Mouse (Mus musculus) kidney, adult 9 months (tissue): ENCODE data around the gene Atp8b3.

Experiments used
- DNase-seq: peaks from one replicate; pipeline ENCODE4 v3.0.0; 2022

Atp8b3 gene

GRCm38 (mm10) chr10:80538710-80539394 lies at the start of gene Atp8b3:
TSS of gene Atp8b3 (minus strand) at chr10:80539124.
- DNase-seq: peak; percentile 90

DNA sequence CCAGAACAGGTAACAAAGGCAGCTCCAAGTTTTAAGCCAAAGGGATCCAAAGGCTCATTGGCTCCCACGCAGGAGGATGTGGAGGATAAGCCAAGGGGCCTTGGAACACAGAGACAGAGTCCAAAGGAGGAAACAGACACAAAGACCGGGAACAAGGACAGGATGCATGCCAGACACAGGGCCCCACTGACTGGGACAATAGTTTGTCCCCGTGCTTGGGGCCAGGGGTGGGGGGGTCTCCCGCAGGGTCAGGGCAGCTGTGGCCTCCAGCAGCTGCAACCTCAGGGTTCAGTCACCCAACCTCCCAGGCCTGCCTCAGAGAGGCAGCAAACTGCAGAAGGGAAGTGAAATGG lies 48.4 kb upstream of the Atp8b3 start:
- peak; percentile 69 for DNase-seq

DNA sequence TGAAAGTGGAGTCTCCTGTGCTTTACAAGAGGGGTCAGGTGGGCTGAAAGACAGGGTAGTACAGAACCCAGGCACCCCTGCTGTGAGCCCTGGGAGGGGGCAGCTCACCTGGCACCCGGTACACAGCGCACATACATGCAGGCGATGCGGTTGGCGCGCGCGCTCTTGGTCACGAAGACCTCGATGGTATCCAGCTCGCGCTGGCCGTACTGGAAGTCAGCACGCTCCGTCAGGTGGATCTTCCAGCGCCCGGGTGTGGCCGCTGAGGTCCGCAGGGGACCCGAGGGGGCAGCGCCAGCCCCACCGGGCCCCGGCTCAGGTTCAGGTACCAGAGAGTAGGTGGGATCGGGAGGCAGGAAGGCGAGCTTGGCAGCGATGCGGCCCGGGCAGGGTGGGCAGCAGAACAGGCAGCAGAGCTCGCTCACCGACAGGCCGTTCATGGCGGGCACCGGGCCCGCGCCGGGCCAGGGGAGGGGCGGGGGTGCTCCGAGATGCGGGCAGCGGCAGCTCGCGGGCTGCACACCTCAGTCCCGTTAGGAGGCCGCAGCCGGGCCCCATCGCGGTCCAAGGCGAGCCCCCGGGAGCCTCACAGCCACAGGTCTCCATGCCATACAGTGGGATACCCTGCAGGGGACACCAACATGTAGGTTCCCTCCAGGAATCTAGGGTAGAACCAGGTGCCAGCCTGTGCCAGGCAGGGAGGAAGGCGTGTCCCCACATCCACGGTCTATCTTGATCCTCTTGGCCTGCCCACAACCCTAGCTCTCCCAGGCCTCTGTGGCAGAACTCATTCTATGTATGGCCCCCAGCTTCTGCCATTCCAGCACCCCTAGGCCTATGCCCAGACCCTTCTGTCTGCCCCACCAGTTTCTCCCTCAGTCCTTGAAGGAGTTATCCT lies 47.7 kb upstream of the Atp8b3 start:
- DNase-seq: no peak

- no peak for DNase-seq
Observed at GRCm38 (mm10) chr10:80585581-80585980, 46.7 kb upstream of the Atp8b3 start.

DNA sequence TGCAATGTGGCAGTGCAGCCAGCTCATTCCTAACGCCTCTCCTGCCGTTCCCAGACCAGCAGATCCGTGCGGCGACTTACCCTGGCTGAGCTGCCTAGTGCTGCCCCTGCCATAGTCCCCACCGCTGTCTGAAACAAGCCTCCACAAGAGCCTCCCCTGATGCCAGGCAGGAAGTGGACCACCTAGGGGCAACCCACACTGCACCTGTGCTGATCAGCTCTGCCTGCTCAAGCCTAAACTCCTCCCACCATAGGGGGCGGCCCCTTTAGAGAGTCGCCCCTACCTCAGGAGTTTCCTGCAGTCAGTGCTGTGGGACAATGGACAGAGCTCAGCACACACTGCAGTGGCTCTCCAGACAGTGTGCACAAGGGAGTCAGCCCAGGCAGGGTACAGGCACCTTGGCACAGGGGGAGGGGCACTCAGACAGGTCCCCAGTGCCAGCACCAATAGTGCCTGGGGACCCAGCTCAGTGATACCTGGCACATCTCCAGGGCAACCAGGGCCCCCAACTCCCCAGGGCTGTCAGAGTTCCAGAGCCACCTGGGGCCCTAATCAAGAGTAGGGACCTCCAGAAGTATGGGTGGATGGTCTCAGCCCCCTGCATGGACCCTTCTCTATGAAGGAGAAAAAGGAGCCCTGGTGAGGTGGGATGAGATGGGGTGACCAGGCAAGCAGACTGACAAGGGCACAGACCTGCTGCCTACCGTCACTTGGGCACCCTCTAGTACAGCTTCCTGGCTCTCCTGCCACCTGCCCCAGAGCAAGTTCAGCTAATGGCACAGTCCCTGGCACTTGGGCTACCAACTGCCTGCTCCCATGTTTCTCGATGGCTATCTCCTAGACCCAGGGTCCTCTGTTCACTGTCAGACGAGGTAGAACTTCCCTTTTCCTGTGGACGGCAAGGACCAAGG lies 46.0 kb upstream of the Atp8b3 start:
- DNase-seq: no peak

GRCm38 (mm10) chr10:80584045-80584488 lies 45.1 kb upstream of the Atp8b3 start:
- DNase-seq: peak; percentile 86

GRCm38 (mm10) chr10:80583047-80583446 lies 44.1 kb upstream of the Atp8b3 start:
- no peak for DNase-seq

GRCm38 (mm10) chr10:80578911-80579310 lies 40.0 kb upstream of the Atp8b3 start:
- DNase-seq: peak; percentile 81

- DNase-seq: peak; percentile 89
Observed at GRCm38 (mm10) chr10:80578131-80578750, 39.3 kb upstream of the Atp8b3 start.

DNA sequence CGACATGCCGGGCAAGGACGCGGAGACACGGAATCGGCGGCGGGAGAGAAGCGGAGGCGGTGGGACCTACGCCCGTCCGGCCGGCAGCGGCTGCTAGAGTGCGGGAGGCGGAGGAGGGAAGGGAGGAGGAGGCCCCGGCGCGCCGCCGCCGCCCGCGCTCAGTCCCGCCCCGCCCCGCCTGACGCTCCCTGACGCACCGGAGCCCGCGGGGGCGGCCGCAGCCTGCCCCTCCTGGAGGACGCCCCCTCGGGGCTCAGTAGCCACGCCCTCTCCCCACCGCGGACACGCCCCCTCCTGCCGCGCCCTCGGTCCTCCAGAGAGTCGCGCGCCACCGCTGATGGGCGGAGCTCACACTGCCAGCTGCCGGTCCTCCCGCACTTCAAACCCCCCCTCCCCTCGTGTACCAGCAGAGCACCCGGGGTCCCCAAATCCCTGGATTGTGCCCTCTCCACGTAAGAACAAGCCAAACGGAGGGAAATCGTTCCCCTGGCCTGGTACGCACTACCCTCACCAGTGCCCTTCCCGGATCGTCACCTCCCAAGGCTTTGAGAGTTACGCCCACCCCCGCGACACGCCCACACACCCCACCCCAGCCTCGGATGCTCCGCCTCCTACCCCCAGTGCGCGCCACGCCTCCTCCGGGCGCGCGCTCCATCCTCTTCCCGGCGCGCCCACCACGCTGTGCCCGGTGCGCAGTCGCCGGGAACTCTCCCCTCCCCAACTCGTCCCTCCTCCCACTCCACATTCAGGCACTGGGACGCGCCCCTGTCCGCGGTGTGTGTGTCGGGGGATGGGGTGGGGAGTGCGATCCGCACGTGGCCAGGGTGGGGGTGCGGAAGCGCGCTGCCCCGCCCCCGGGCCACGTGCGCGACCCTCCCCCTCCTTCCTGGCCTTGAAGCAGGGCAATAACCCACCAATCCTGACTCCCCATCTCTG lies 38.5 kb upstream of the Atp8b3 start, which contains the start of gene Klf16:
Klf16 (minus strand) TSS at position 127 of the 936 bp plus-strand sequence.
- peak; percentile 99 for DNase-seq

DNA sequence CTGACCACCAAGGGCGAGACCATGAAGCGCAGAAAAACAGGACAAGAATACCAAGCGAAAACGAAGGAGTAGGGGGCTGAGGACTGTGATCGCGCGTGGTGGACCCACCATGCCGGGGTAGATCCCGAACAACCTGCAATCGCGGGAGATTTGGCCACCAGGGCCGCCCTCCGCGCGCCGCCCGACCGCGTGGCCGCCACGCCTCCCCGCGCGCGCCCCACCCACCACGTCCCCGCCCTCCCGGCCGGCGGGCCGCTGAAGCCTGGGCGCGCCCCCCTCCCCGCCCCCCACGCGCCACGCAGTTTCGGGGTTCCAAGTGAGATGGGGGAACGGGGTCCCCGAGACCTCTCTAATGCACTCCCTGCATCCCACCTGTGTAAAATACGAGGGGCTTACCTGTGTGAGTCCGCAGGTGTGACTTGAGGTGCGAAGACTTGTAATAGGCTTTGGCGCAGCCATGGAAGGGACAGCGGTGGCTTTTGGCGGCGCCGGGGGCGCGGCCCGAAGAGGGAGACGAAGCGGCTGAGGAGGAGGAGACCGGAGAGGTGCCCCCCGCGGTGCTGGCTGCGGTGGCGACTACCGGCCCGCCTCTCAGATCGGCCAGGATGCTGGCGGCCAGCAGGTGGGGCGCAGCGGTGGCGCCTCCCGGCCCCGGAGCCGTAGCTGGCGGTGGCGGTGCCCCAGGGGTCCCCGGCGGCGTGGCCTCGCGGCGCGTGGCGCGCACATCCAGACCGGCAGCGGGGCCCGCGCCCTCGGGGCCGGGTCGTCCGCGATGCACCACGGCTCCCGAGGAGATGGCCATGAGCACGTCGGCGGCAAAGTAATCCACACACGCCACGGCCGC lies 37.6 kb upstream of the Atp8b3 start:
- peak; percentile 57 for DNase-seq

DNA sequence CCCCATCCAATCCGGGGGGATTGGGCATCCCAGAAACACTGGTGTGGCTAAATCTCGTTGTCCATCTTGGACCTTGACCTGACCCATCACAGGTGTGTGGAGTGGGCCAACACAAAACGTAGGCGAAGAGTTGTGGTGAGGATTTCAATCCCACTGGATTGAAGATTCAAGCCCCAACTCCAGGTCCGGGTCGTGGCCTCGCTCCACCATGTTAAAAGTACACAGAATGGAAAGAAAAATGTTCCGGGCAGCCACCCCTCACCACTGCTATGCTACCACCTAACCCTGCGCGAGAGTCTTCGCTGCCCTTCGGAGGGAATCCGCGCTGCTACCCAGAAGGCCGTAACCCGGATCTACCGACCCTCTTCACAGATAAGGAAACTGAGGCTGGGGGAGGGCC lies 37.0 kb upstream of the Atp8b3 start:
- DNase-seq: no peak

DNA sequence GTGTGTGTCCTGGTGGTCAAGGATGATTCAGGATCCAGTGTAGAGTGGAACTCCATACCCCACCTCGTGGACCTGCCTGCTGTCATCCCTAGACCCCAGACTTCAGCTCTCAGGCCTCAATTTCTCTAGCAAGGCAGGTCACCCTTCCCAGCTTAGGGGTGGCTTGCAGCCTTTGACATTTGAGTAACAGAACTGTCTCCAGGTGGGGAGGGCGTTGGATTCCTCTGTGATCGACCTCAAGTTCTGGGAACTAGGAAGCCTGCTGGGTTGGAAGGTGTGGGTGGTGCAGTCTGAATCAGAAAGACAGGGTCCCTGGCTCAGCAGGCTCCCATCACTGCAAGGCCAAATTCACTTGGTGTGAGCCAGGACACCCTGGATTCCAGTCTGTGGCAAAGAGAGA lies 36.0 kb upstream of the Atp8b3 start:
- DNase-seq: no peak

DNA sequence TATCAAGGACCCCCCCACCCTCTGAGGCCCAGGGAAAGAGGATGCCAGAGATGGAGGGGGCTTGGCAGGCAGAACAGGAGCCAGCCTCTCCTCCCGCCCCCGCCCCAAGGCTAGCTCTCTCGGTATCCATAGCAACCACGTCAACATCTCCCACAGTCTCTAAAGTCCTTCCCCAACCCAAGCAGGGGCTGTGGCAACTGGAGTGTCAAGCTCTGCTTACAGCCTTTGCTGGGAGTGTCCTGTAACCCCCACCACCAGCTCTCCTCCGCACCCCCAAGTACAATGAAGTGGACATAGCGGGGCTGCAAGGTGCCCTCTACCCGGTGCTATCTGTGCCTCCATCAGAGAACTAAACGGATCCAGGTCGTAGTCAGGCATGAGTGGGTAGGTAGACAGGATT lies 35.0 kb upstream of the Atp8b3 start:
- no peak for DNase-seq

- DNase-seq: no peak
Observed at GRCm38 (mm10) chr10:80572477-80572876, 33.6 kb upstream of the Atp8b3 start.

DNA sequence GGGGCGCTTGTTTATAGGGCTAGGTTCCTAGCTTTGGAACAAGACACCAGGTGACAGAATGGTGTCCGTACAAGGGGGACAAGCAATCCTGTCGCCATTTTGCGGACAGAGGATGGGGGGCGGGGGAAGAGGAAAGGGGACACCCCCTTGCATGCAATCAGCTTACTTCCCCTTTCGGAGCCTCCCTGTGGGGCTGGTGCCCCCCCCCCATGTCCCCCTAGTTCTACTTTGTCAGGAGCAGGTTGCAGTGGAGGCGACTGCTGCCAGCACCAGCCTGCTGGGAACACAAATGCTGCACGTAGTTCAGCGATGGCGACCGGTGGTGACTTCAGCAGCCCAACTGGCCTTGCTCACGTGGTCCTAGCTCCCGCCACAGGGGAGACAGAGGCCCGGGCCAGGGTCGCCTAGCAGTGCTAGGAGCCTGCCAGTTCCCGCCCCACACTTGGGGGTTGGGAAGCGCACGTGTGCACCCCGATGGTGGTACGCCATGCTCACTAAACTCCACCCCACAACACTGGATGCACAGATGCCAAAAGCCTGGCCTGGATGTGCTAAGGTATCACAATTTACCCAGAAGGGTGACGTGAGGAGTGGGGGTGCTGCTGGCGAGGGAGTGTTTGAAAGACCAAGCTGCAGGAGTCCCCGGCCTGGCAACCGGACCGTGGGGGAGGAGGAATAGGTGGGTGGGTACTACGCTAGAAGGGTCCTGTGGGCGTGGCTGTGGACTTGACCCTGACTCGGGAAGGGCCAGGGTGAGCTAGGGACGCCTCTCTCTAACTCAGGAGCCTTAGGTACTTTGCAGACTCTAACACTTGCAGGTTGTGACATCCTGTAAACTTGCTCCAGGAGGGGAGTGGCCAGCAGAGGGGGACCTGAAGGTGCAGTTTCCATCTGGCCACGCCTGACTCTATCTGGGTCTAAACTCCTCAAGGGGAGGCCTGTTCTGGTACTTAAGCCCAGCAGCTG lies 32.2 kb upstream of the Atp8b3 start:
- no peak for DNase-seq

DNA sequence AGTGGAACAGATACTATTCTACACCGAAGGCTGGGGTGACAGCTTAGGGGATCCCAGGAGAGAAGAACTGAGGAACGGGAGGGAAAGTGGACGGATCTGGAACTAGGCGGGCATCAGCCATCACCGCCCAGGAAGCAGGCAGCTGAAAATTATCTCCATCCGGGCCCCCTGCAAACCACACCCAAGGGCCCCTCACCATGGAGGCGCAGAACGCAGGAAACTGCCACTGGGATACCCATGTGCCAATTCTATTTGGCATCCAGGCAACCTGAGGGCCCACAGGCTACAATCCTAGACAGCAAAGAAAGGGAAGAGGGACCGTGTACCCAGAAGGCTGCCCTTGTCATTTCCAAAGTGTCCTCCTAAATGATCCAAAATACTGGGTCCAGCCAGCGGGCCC lies 31.5 kb upstream of the Atp8b3 start:
- no peak for DNase-seq

DNA sequence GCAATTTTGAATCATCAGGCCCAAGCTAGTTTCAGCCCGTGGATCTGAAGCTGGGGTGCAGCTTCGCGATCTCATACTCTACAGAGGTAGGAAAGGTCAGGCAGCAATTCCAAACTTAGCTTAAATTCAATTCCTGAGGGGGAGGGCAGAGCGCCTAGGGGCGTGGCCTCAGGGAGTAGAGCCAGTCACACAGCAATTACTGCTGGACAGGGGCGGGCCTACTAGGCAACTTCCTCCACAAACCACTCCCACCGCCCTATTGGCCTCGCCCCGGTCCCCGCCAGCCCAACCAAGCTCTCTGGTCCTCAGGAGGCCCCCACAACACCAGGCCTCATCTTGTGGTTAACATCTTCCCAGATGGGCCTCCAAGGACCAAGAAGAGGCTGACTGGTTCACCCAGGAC lies 30.7 kb upstream of the Atp8b3 start:
- peak; percentile 80 for DNase-seq

GRCm38 (mm10) chr10:80568876-80569275 lies 30.0 kb upstream of the Atp8b3 start:
- DNase-seq: no peak
